Comparison of ENCODE assay signal across 14 mouse cellular contexts in the genomic region with DNA sequence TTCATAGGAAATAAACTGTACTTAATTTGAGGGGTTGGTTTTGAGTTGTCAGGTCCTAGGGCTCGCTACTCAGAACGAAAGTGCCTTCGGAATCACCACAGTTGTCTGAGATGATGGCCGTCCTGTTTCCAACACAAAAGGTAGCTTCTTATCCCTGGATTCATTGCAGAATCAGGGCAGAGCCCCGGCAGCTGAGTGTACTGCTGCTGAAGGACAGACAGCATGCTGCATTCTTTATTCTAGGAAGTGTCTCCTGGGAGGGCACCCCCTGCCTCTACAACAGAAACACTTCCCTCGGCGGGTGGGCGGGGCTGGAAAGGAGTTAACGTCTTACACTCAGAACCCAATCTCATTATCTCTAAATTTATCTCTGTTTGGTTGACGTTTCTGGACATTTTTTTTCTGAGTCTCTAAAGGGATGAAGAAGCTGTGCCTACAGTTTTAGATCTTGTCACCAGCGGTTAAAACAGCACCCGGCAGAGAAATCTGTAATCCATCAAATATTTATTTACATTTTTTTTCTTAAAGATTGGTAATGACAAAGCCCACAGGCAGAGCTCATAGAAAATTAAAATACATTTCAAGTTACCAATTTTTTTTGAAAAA.
DNase-seq lines count a peak whose midpoint lies in the region; ATAC-seq lines count a peak whose summit lies in the region.
"Had no signal": no experiment of that assay in that cellular context is flagged by ENCODE, and none has a peak within 500 bp of the region (broad histone marks: within the 10 kb centered on the region; RNA-seq: fewer than 3 reads in every experiment).

No protein-coding gene starts in this region.

- peak; percentile 48 for DNase-seq in CD4-positive, CD25-positive, alpha-beta regulatory T cell, adult 2 months (ENCODE audit: low read depth, low spot score)
- DNase-seq in hindbrain, embryonic 10.5 days (ENCODE audit: low spot score): peak; percentile 7
- DNase-seq in hindbrain, embryonic 14.5 days (ENCODE audit: low spot score): no peak
- DNase-seq in embryo, embryonic 11 days: peak; percentile 34
- peak; percentile 43 to 59 for DNase-seq in right cerebral cortex, postnatal 10 days (ENCODE audit: low spot score in 2 of 2)
- DNase-seq in Muller cell, postnatal 12 days (ENCODE audit: inconsistent ontology term): no peak
- DNase-seq in urinary bladder, postnatal 4 days (ENCODE audit: low spot score in 2 of 2): no peak
- DNase-seq: kidney, postnatal 14 days; lung, postnatal 36 days had no signal

- H3K9ac ChIP-seq in hindbrain, embryonic 14.5 days: no peak overlapping the region
- H3K9ac ChIP-seq: embryonic facial prominence, embryonic 15.5 days; heart, embryonic 15.5 days; neural tube, embryonic 13.5 days had no signal

- no peaks in the 10 kb centered on the region for H3K9me3 ChIP-seq in hindbrain, embryonic 10.5 days
- H3K9me3 ChIP-seq in hindbrain, embryonic 14.5 days (ENCODE audit: control insufficient read depth, low read length): no peaks in the 10 kb centered on the region
- H3K9me3 ChIP-seq: embryonic facial prominence, embryonic 15.5 days; heart, embryonic 15.5 days; neural tube, embryonic 13.5 days had no signal

- H3K27me3 ChIP-seq in hindbrain, embryonic 10.5 days (ENCODE audit: insufficient read depth, poor library complexity, severe bottlenecking): no peaks in the 10 kb centered on the region
- H3K27me3 ChIP-seq in hindbrain, embryonic 14.5 days (ENCODE audit: control insufficient read depth, insufficient read depth, low read length): no peaks in the 10 kb centered on the region
- H3K27me3 ChIP-seq: embryonic facial prominence, embryonic 15.5 days; heart, embryonic 15.5 days; neural tube, embryonic 13.5 days had no signal

- WGBS in hindbrain, embryonic 10.5 days: 19% methylated on average over 12 of the region's 12 CpGs
- 24% methylated on average over 12 of the region's 12 CpGs for WGBS in hindbrain, embryonic 14.5 days

- no peaks in the 10 kb centered on the region for H3K36me3 ChIP-seq in hindbrain, embryonic 10.5 days
- H3K36me3 ChIP-seq in hindbrain, embryonic 14.5 days (replicated peaks; ENCODE audit: control insufficient read depth, insufficient read depth): no peaks in the 10 kb centered on the region
- H3K36me3 ChIP-seq: embryonic facial prominence, embryonic 15.5 days; heart, embryonic 15.5 days had no signal

- H3K4me3 ChIP-seq in hindbrain, embryonic 10.5 days: no peak overlapping the region
- no peak overlapping the region for H3K4me3 ChIP-seq in hindbrain, embryonic 14.5 days (replicated peaks; ENCODE audit: low read length)
- H3K4me3 ChIP-seq: embryonic facial prominence, embryonic 15.5 days; heart, embryonic 15.5 days; neural tube, embryonic 13.5 days had no signal

- no peak overlapping the region for H3K4me2 ChIP-seq in hindbrain, embryonic 14.5 days (replicated peaks)
- H3K4me2 ChIP-seq: embryonic facial prominence, embryonic 15.5 days; liver, embryonic 11.5 days; neural tube, embryonic 13.5 days had no signal

- no peak overlapping the region; the same call in 1 of the 2 replicates for H3K27ac ChIP-seq in hindbrain, embryonic 10.5 days
- no peak overlapping the region for H3K27ac ChIP-seq in hindbrain, embryonic 14.5 days
- H3K27ac ChIP-seq: embryonic facial prominence, embryonic 15.5 days; neural tube, embryonic 13.5 days had no signal

- ATAC-seq in CD4-positive, CD25-positive, alpha-beta regulatory T cell, adult 4 months: no peak
- ATAC-seq in hindbrain, embryonic 14.5 days (ENCODE audit: low FRiP score): no peak

- H3K4me1 ChIP-seq in hindbrain, embryonic 10.5 days (replicated peaks): peaks cover 14% of the 10 kb centered on the region
- peaks cover 13% of the 10 kb centered on the region for H3K4me1 ChIP-seq in hindbrain, embryonic 14.5 days (replicated peaks; ENCODE audit: control insufficient read depth, insufficient read depth, low read length)

Comparison
In these comparisons a context has a peak if more than half of its experiments do, and no peak if none do; other contexts are left out.
1. DNase-seq: peak in CD4-positive, CD25-positive, alpha-beta regulatory T cell, adult 2 months (single experiment), hindbrain, embryonic 10.5 days (single experiment), embryo, embryonic 11 days (single experiment) and right cerebral cortex, postnatal 10 days (2 of 2); none in hindbrain, embryonic 14.5 days (single experiment), Muller cell, postnatal 12 days (single experiment) and urinary bladder, postnatal 4 days (0 of 2).